ENCODE assay signal across 18 mouse cellular contexts in genomic region chr1:61102346-61102745, GRCm38 (mm10).
DNase-seq lines count a peak whose midpoint lies in the region; ATAC-seq and TF ChIP-seq lines count a peak whose summit lies in the region.
"Had no signal": no experiment of that assay in that cellular context is flagged by ENCODE, and none has a peak within 500 bp of the region (broad histone marks: within the 10 kb centered on the region; RNA-seq: fewer than 3 reads in every experiment).

No protein-coding gene starts in this region.

- H3K4me3 ChIP-seq in G1E (ENCODE audit: low read depth, low read length) = no peak overlapping the region
- H3K4me3 ChIP-seq: embryonic facial prominence, embryonic 12.5 days; embryonic facial prominence, embryonic 15.5 days; forebrain, embryonic 15.5 days; heart, embryonic 12.5 days; heart, embryonic 15.5 days; intestine, embryonic 15.5 days had no signal

- H3K4me1 ChIP-seq in G1E (ENCODE audit: insufficient read depth, low read depth, low read length) = 0 out of 2 replicates have a peak, but pooled peaks cover 2% of the 10 kb centered on the region
- H3K4me1 ChIP-seq: embryonic facial prominence, embryonic 15.5 days; forebrain, embryonic 15.5 days; heart, embryonic 12.5 days; heart, embryonic 15.5 days; intestine, embryonic 15.5 days had no signal

- peak; percentile 66 for DNase-seq in CD4-positive helper T cell, adult 2 months (ENCODE audit: low read depth, low spot score)
- no peak for DNase-seq in G1E (ENCODE audit: low spot score)
- DNase-seq in induced T-regulatory cell, adult 2 months (ENCODE audit: low read depth) = peak; percentile 77
- peak; percentile 29 for DNase-seq in naive thymus-derived CD4-positive, alpha-beta T cell, adult 2 months (ENCODE audit: low read depth)
- DNase-seq in MN1 (ENCODE audit: low spot score) = no peak
- DNase-seq in lung, adult 18-20 months = no peak
- DNase-seq in layer of hippocampus, postnatal 14 days (ENCODE audit: low spot score in 2 of 2) = no peak
- DNase-seq: cerebellum, adult 11 months; cerebellum, adult 2 months; cerebellum, adult 9-11 months; gastrocnemius, postnatal 25 days had no signal

- TF ChIP-seq CTCF in G1E (IDR thresholded peaks at IDR 0.05; ENCODE audit: low read depth, low read length) = no peak

- H3K27me3 ChIP-seq in G1E (ENCODE audit: insufficient read depth, low read length) = no peaks in the 10 kb centered on the region
- H3K27me3 ChIP-seq: embryonic facial prominence, embryonic 12.5 days; embryonic facial prominence, embryonic 15.5 days; forebrain, embryonic 15.5 days; heart, embryonic 12.5 days; heart, embryonic 15.5 days; intestine, embryonic 15.5 days had no signal

- ATAC-seq in G1E (ENCODE audit: extremely low read depth, insufficient number of reproducible peaks, low FRiP score, poor library complexity, severe bottlenecking) = peak; percentile 49
- ATAC-seq: forebrain, embryonic 15.5 days; hindbrain, postnatal 0 days; intestine, embryonic 15.5 days had no signal

- H3K9me3 ChIP-seq in G1E (replicated peaks) = no peaks in the 10 kb centered on the region
- H3K9me3 ChIP-seq: embryonic facial prominence, embryonic 12.5 days; embryonic facial prominence, embryonic 15.5 days; forebrain, embryonic 15.5 days; heart, embryonic 12.5 days; heart, embryonic 15.5 days; intestine, embryonic 15.5 days had no signal

- H3K36me3 ChIP-seq in G1E (replicated peaks) = no peaks in the 10 kb centered on the region
- H3K36me3 ChIP-seq: embryonic facial prominence, embryonic 12.5 days; embryonic facial prominence, embryonic 15.5 days; forebrain, embryonic 15.5 days; heart, embryonic 12.5 days; heart, embryonic 15.5 days; intestine, embryonic 15.5 days had no signal

Comparison
In these comparisons a context has a peak if more than half of its experiments do, and no peak if none do; other contexts are left out.
1. DNase-seq: peak in CD4-positive helper T cell, adult 2 months (single experiment), induced T-regulatory cell, adult 2 months (single experiment) and naive thymus-derived CD4-positive, alpha-beta T cell, adult 2 months (single experiment); none in G1E (single experiment), MN1 (single experiment), lung, adult 18-20 months (0 of 2) and layer of hippocampus, postnatal 14 days (0 of 2).